Mouse (Mus musculus) hindbrain, embryonic 14.5 days (tissue): Measurements from ENCODE around the gene 2310057J18Rik. TPM values are rescaled to one million over a fixed set of nuclear protein-coding genes. Genes with fewer than 3 reads are reported as not detected.

ENCODE experiments used
- polyA plus RNA-seq: library from polyadenylated mRNA; unstranded; fragments of >200 nt; fragmentation: Nextera tagmentation; extraction: Ambion mirVana; gene quantifications from 2 replicates; pipeline ENCODE4 v1.2.1, GENCODE M21; 2014

The 2310057J18Rik gene
- polyA plus RNA-seq, 1 experiment from 2014 or later = not detected

Other genes starting within 250 kb of the 2310057J18Rik start
- gene Soga3, start 157.5 kb upstream of the 2310057J18Rik start, polyA plus RNA-seq = 92.8 and 94.7 TPM in 2 replicates
- gene Gm49353, start 212.7 kb upstream of the 2310057J18Rik start, polyA plus RNA-seq = 10.4 and 12.4 TPM in 2 replicates
- 29.7 and 31.9 TPM in 2 replicates for gene 9330159F19Rik, start 225.3 kb upstream of the 2310057J18Rik start, polyA plus RNA-seq